Mouse (Mus musculus) cerebellum, postnatal 14 days (tissue): ENCODE results near the gene Sgf29.

Experiments used
- DNase-seq, 2 experiments: peaks; one replicate each; pipeline ENCODE4 v3.0.0; 2021; ENCODE audit warnings: mixed read lengths in 2 of 2

Sgf29 gene

GRCm38 (mm10) chr7:126642545-126643243 is 6.4 kb upstream of the Sgf29 start:
- DNase-seq = no peak

- peak; percentile 63 to 65 for DNase-seq
Measured at GRCm38 (mm10) chr7:126643244-126643617, 5.9 kb upstream of the Sgf29 start.

GRCm38 (mm10) chr7:126644345-126644744 is 4.8 kb upstream of the Sgf29 start:
- no peak for DNase-seq

- DNase-seq = no peak
Measured at GRCm38 (mm10) chr7:126644914-126645313, 4.2 kb upstream of the Sgf29 start.

- no peak for DNase-seq
Measured at GRCm38 (mm10) chr7:126645708-126646107, 3.4 kb upstream of the Sgf29 start.

- peak; percentile 21 to 45 for DNase-seq
Measured at GRCm38 (mm10) chr7:126648486-126648885, 623 bp upstream of the Sgf29 start.

GRCm38 (mm10) chr7:126650852-126651251 is 1.7 kb downstream of the Sgf29 start:
- no peak for DNase-seq

GRCm38 (mm10) chr7:126653991-126654390 is 4.9 kb downstream of the Sgf29 start:
- DNase-seq = no peak

GRCm38 (mm10) chr7:126655695-126656094 is 6.6 kb downstream of the Sgf29 start:
- DNase-seq = no peak

GRCm38 (mm10) chr7:126657522-126657921 is 8.4 kb downstream of the Sgf29 start:
- DNase-seq = no peak

GRCm38 (mm10) chr7:126659771-126660170 is 10.7 kb downstream of the Sgf29 start:
- DNase-seq = no peak

- no peak for DNase-seq
Measured at GRCm38 (mm10) chr7:126663646-126664045, 14.5 kb downstream of the Sgf29 start.

- no peak for DNase-seq
Measured at GRCm38 (mm10) chr7:126665269-126665668, 16.2 kb downstream of the Sgf29 start.

GRCm38 (mm10) chr7:126667495-126668090 is 18.5 kb downstream of the Sgf29 start:
- no peak for DNase-seq

- no peak for DNase-seq
Measured at GRCm38 (mm10) chr7:126668452-126668851, 19.3 kb downstream of the Sgf29 start.

GRCm38 (mm10) chr7:126670152-126670551 is 21.0 kb downstream of the Sgf29 start:
- DNase-seq = no peak

GRCm38 (mm10) chr7:126672111-126672510 is 23.0 kb downstream of the Sgf29 start:
- no peak for DNase-seq

- DNase-seq = no peak
Measured at GRCm38 (mm10) chr7:126675104-126675503, 26.0 kb downstream of the Sgf29 start.

- DNase-seq = no peak
Measured at GRCm38 (mm10) chr7:126676207-126676606, 27.1 kb downstream of the Sgf29 start, which contains the start of gene Sult1a1. Gene Sult1a1 (minus strand): TSS chr7:126676432.

GRCm38 (mm10) chr7:126676631-126677220 is 27.6 kb downstream of the Sgf29 start:
- no peak for DNase-seq

GRCm38 (mm10) chr7:126678545-126679341 is 29.6 kb downstream of the Sgf29 start:
- DNase-seq = no peak

GRCm38 (mm10) chr7:126679683-126680082 is 30.6 kb downstream of the Sgf29 start:
- DNase-seq = no peak

- DNase-seq = no peak
Measured at GRCm38 (mm10) chr7:126681221-126681620, 32.1 kb downstream of the Sgf29 start.
